Mouse (Mus musculus): ENCODE measurements around the gene Cpsf2.

DNA sequence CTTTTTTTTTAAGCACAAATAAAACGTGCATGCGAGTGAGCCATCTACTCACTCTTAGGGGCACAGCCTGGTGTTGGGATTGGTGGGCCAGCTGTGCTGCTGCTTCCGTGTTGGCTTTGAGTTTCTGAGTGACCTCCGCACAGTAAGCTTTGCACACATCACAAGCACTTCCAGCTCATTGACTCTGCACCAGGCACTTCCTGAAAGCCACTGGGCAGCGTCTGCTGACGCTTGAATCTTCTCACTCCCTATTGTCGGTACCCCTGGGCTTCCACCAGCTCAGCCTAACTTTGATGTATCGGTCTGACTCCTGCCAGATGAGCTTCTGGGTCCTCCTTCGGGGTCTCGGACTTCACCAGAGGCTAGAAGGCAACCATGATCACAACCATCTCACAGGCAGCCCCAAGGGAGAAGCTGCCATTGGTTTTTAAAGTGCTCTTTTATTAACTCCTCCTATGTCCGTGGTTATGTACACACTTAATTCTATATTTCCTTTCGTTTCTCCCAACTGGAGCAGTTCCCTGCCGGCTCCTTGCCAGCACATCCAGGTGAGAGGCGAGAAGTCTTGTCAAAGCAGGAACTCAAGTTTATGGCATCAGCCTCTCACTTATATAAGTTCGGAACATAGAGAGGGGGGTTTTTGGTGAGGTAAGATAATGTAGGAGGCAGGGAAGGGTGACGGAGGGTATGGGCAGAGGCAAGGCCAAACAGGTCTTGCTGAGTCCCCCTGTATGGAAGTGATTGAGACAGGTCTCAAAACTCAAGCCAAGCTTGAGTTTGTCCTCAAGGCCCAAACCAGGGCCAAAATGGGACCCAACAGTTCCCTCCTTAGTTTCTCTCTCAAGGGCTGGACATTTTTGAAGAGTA lies 32.6 kb downstream of the Cpsf2 start:
- TF ChIP-seq CTCF (IDR thresholded peaks at IDR 0.05; ENCODE audit: low read depth) (no peak), EP300 (IDR thresholded peaks at IDR 0.05; ENCODE audit: low read depth) (no peak)

Data from liver, embryonic 14.5 days (tissue).